Mouse (Mus musculus): Measurements from ENCODE around the gene Dusp6. TPM values are rescaled to one million over a fixed set of nuclear protein-coding genes. Genes with fewer than 3 reads are reported as not detected.

Dusp6 gene
- polyA plus RNA-seq, 1 experiment from 2014 or later = 123 TPM

DNA sequence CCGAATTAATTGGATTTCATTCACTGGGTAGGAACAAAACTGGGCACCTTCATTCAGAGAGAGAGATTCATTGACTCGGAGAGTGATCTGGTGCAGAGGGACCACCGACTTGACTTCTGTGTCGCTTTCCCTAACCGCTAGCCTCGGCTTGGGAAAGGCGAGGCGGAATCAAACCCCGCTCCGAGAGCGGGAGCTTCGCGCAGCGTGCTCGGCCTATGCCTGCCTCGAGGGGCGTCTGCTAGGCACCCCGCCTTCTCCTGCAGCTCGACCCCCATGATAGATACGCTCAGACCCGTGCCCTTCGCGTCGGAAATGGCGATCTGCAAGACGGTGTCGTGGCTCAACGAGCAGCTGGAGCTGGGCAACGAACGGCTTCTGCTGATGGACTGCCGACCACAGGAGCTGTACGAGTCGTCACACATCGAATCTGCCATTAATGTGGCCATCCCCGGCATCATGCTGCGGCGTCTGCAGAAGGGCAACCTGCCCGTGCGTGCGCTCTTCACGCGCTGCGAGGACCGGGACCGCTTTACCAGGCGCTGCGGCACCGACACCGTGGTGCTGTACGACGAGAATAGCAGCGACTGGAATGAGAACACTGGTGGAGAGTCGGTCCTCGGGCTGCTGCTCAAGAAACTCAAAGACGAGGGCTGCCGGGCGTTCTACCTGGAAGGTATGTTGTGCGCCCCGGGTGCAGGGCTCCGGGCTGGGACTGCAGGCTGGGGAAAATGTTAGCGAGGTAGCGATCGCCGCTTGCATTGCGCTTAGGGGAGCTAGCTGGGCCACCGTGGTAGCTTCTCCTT, 589 bp downstream of the Dusp6 start:
- H3K27ac ChIP-seq (replicated peaks; ENCODE audit: low read depth, low read length) = peak overlapping the region; percentile 96
- DNase-seq (ENCODE audit: low spot score) (peak; percentile 39), ATAC-seq (replicated peaks; ENCODE audit: insufficient number of reproducible peaks, low FRiP score, low TSS enrichment, low read depth) (peak; percentile 35)
- peak overlapping the region; percentile 93 for H3K9ac ChIP-seq (replicated peaks; ENCODE audit: low read length)
- 0 out of 2 replicates have a peak, but pooled peaks cover 2% of the 10 kb centered on the region for H3K4me1 ChIP-seq (ENCODE audit: control insufficient read depth, insufficient read depth, low read length)
- peak overlapping the region; percentile 86 for H3K4me2 ChIP-seq (ENCODE audit: low read depth, low read length)
- under 1% methylated on average over 66 of the region's 66 CpGs for WGBS
- H3K4me3 ChIP-seq (ENCODE audit: low read depth, low read length) = peak overlapping the region; percentile 74
- no peaks in the 10 kb centered on the region for H3K27me3 ChIP-seq (ENCODE audit: control insufficient read depth, insufficient read depth, low read length)
- H3K36me3 ChIP-seq (replicated peaks; ENCODE audit: control insufficient read depth, insufficient read depth, low read depth, low read length) = no peaks in the 10 kb centered on the region
- no peaks in the 10 kb centered on the region for H3K9me3 ChIP-seq (replicated peaks; ENCODE audit: control insufficient read depth, low read length)

DNA sequence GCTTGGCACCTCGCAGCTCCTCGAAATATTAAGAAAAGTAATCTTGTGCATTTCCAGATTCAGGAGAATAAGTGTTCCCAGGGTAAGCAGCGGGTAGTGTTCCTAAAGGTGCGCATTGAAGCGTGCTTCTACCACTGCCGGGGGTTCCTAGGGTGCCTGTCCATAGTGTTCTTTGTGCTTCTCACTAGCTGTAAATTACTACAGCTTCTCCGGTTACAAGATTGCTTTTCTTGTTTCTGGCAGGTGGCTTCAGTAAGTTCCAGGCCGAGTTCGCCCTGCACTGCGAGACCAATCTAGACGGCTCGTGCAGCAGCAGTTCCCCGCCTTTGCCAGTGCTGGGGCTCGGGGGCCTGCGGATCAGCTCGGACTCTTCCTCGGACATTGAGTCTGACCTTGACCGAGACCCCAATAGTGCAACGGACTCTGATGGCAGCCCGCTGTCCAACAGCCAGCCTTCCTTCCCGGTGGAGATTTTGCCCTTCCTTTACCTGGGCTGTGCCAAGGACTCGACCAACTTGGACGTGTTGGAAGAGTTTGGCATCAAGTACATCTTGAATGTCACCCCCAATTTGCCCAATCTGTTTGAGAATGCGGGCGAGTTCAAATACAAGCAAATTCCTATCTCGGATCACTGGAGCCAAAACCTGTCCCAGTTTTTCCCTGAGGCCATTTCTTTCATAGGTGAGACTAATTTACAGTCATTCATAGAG, 1.4 kb downstream of the Dusp6 start:
- Histone ChIP-seq H3K4me1 (ENCODE audit: control insufficient read depth, insufficient read depth, low read length) (peaks cover 5% of the 10 kb centered on the region), H3K27me3 (ENCODE audit: control insufficient read depth, insufficient read depth, low read length) (no peaks in the 10 kb centered on the region), H3K9ac (replicated peaks; ENCODE audit: low read length) (peak overlapping the region; percentile 93), H3K36me3 (replicated peaks; ENCODE audit: control insufficient read depth, insufficient read depth, low read depth, low read length) (no peaks in the 10 kb centered on the region), H3K27ac (replicated peaks; ENCODE audit: low read depth, low read length) (peak overlapping the region; percentile 96), H3K9me3 (replicated peaks; ENCODE audit: control insufficient read depth, low read length) (no peaks in the 10 kb centered on the region), H3K4me2 (ENCODE audit: low read depth, low read length) (peak overlapping the region; percentile 86), H3K4me3 (ENCODE audit: low read depth, low read length) (peak overlapping the region; percentile 74)
- peak; percentile 67 for DNase-seq (ENCODE audit: low spot score)
- 0% methylated on average over 26 of the region's 26 CpGs for WGBS
- no peak for ATAC-seq (replicated peaks; ENCODE audit: insufficient number of reproducible peaks, low FRiP score, low TSS enrichment, low read depth)

DNA sequence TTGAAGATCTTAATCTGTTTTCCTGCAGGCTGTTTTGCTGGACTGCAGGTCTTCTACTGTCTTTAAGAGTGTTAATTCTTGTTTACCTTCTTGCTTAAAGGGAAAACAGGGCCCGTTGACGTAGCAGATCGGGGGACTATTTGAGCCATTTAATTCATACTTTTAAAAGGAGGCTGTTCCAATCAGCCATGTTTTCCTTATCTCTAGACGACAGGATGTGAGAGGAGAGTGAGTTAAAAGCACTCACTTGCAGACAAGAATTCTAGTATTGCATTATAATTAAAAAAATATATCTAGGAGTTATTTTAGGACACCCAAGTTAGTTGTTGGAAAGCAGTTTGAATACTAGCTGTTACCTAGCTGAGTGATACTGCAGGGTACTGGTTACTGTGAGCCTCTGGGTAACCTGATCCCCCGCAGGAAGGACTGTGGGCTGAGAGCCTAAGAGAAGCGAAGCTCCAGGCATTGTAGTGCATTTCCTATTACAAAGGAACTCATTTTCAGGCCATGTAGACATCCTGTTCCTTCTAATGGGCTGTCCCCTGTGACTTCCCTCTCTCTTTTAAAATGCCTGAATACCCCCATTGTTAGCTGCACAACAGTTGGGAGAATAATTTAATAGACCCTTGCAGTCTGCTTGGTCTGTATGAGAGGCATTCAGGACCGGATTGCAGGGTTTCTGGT, 2.1 kb downstream of the Dusp6 start:
- DNase-seq (ENCODE audit: low spot score) = peak; percentile 81
- Histone ChIP-seq H3K4me3 (ENCODE audit: low read depth, low read length) (peak overlapping the region; percentile 74), H3K27me3 (ENCODE audit: control insufficient read depth, insufficient read depth, low read length) (no peaks in the 10 kb centered on the region), H3K9me3 (replicated peaks; ENCODE audit: control insufficient read depth, low read length) (no peaks in the 10 kb centered on the region), H3K9ac (replicated peaks; ENCODE audit: low read length) (peak overlapping the region; percentile 93), H3K4me2 (ENCODE audit: low read depth, low read length) (peak overlapping the region; percentile 86), H3K4me1 (ENCODE audit: control insufficient read depth, insufficient read depth, low read length) (peaks cover 7% of the 10 kb centered on the region), H3K27ac (replicated peaks; ENCODE audit: low read depth, low read length) (peak overlapping the region; percentile 63; the same call in 1 of the 2 replicates), H3K36me3 (replicated peaks; ENCODE audit: control insufficient read depth, insufficient read depth, low read depth, low read length) (no peaks in the 10 kb centered on the region)
- ATAC-seq (replicated peaks; ENCODE audit: insufficient number of reproducible peaks, low FRiP score, low TSS enrichment, low read depth) = no peak
- 1% methylated on average over 7 of the region's 7 CpGs for WGBS

DNA sequence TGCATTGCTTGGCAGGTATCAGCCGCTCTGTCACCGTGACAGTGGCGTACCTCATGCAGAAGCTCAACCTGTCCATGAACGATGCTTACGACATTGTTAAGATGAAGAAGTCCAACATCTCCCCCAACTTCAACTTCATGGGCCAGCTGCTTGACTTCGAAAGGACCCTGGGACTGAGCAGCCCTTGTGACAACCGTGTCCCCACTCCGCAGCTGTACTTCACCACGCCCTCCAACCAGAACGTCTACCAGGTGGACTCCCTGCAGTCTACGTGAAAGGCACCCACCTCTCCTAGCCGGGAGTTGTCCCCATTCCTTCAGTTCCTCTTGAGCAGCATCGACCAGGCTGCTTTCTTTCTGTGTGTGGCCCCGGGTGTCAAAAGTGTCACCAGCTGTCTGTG, 3.0 kb downstream of the Dusp6 start:
- Histone ChIP-seq H3K4me3 (ENCODE audit: low read depth, low read length) (peak overlapping the region; percentile 74), H3K4me1 (ENCODE audit: control insufficient read depth, insufficient read depth, low read length) (peaks cover 7% of the 10 kb centered on the region), H3K4me2 (ENCODE audit: low read depth, low read length) (peak overlapping the region; percentile 86), H3K9ac (replicated peaks; ENCODE audit: low read length) (peak overlapping the region; percentile 34), H3K36me3 (replicated peaks; ENCODE audit: control insufficient read depth, insufficient read depth, low read depth, low read length) (no peaks in the 10 kb centered on the region), H3K27ac (replicated peaks; ENCODE audit: low read depth, low read length) (peak overlapping the region; percentile 44), H3K9me3 (replicated peaks; ENCODE audit: control insufficient read depth, low read length) (no peaks in the 10 kb centered on the region), H3K27me3 (ENCODE audit: control insufficient read depth, insufficient read depth, low read length) (no peaks in the 10 kb centered on the region)
- DNase-seq (ENCODE audit: low spot score) (no peak), ATAC-seq (replicated peaks; ENCODE audit: insufficient number of reproducible peaks, low FRiP score, low TSS enrichment, low read depth) (no peak)
- 29% methylated on average over 14 of the region's 14 CpGs for WGBS

DNA sequence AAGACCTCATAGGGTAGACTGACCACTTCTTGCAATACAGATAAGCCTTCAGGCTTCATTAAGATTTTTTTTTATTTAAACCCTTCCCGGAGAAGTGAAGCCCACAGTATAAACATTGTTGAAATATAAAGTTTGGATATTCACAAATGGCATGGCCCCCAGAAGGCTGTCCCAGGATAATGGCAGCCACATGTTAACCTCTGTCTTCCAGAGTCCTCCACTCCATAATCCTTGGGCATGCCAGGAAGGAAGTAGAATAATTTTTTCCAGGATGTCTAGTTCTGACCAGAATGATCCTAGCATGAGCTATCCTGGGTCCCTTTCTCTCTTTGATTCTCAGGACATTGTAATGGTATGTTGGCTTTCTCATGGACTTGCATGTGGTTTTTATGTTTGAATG, 4.6 kb downstream of the Dusp6 start:
- 38% methylated on average over 1 of the region's 1 CpGs for WGBS
- ATAC-seq (replicated peaks; ENCODE audit: insufficient number of reproducible peaks, low FRiP score, low TSS enrichment, low read depth) (no peak), DNase-seq (ENCODE audit: low spot score) (peak; percentile 54)
- H3K4me2 ChIP-seq (ENCODE audit: low read depth, low read length) = no peak overlapping the region
- no peak overlapping the region for H3K4me3 ChIP-seq (ENCODE audit: low read depth, low read length)
- no peaks in the 10 kb centered on the region for H3K36me3 ChIP-seq (replicated peaks; ENCODE audit: control insufficient read depth, insufficient read depth, low read depth, low read length)
- no peak overlapping the region for H3K9ac ChIP-seq (replicated peaks; ENCODE audit: low read length)
- H3K9me3 ChIP-seq (replicated peaks; ENCODE audit: control insufficient read depth, low read length) = no peaks in the 10 kb centered on the region
- H3K4me1 ChIP-seq (ENCODE audit: control insufficient read depth, insufficient read depth, low read length) = peaks cover 7% of the 10 kb centered on the region
- no peak overlapping the region for H3K27ac ChIP-seq (replicated peaks; ENCODE audit: low read depth, low read length)
- H3K27me3 ChIP-seq (ENCODE audit: control insufficient read depth, insufficient read depth, low read length) = no peaks in the 10 kb centered on the region

DNA sequence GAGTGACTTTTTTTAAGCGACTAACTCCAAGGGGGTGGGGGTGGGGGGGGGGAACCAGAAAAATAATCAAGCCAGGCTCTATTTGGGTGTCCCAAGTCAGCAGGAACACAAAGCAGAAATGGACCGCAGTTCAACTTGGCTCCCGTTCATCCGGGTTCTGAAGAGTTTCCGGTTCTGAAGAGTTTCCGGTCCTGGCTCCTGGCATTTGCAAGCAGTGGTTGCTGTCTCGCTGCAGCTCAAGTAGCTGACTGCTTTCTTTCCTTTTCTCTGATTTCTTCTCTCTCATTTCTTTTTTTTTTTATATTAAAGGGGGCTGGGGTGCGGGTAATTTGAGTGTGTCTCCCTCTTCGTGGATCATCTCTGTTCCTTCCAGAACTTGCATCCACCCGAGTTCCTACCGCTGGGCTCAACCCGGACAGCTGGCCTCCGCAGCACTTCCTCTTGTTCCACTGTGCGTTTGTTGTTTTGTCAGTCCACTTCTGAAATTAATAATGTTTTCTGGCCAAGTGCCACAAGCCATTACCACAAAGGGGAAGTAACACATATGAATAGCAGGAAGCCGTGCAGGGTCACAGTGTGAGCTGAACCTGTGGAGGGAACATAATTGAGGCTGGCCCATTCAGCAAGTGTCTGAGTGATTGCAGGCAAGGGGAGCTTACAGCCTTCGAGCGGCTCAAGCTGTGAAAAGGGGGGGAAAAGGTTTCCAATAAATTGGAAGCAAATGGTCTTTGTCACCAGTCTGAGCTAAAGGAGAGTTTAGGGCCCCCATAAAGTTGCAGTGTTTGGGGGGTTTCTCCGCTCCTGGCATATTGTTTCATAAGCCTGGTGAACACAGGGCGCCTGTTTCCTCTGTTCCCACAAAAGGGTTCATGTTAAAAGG, 5.6 kb downstream of the Dusp6 start:
- Histone ChIP-seq H3K36me3 (replicated peaks; ENCODE audit: control insufficient read depth, insufficient read depth, low read depth, low read length) (no peaks in the 10 kb centered on the region), H3K9ac (replicated peaks; ENCODE audit: low read length) (peak overlapping the region; percentile 1), H3K4me3 (ENCODE audit: low read depth, low read length) (no peak overlapping the region), H3K4me2 (ENCODE audit: low read depth, low read length) (no peak overlapping the region; the same call in 1 of the 2 replicates), H3K4me1 (ENCODE audit: control insufficient read depth, insufficient read depth, low read length) (peaks cover 7% of the 10 kb centered on the region), H3K9me3 (replicated peaks; ENCODE audit: control insufficient read depth, low read length) (no peaks in the 10 kb centered on the region), H3K27me3 (ENCODE audit: control insufficient read depth, insufficient read depth, low read length) (no peaks in the 10 kb centered on the region), H3K27ac (replicated peaks; ENCODE audit: low read depth, low read length) (peak overlapping the region; percentile 70)
- ATAC-seq (replicated peaks; ENCODE audit: insufficient number of reproducible peaks, low FRiP score, low TSS enrichment, low read depth) (peak; percentile 70), DNase-seq (ENCODE audit: low spot score) (peak; percentile 71)
- 26% methylated on average over 19 of the region's 19 CpGs for WGBS

DNA sequence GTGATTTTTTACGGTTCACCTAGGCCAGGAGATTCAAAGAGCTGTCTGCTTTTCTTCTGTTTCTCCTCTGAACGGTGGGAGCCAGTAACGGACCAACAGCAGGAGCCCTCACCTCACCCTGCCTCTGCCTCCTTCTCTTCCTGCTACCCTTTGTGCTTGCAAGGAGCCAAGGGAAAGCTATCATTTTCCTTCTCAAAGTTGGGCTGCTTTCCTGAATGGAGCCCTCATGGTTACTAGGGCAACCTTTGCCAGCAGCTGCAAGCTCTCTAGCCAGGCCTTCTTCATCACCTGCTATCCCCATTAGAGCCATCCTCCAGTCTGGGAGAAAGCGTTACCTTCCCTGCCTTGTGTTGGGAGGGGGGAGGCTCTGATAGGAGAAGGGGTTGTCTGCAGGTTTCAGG, 6.3 kb downstream of the Dusp6 start:
- no peak overlapping the region for H3K4me3 ChIP-seq (ENCODE audit: low read depth, low read length)
- H3K4me1 ChIP-seq (ENCODE audit: control insufficient read depth, insufficient read depth, low read length) = peaks cover 7% of the 10 kb centered on the region
- ATAC-seq (replicated peaks; ENCODE audit: insufficient number of reproducible peaks, low FRiP score, low TSS enrichment, low read depth) (peak; percentile 30; the same call in 1 of the 2 replicates), DNase-seq (ENCODE audit: low spot score) (no peak)
- H3K36me3 ChIP-seq (replicated peaks; ENCODE audit: control insufficient read depth, insufficient read depth, low read depth, low read length) = no peaks in the 10 kb centered on the region
- peak overlapping the region; percentile 70 for H3K27ac ChIP-seq (replicated peaks; ENCODE audit: low read depth, low read length)
- no peaks in the 10 kb centered on the region for H3K9me3 ChIP-seq (replicated peaks; ENCODE audit: control insufficient read depth, low read length)
- H3K4me2 ChIP-seq (ENCODE audit: low read depth, low read length) = no peak overlapping the region
- 6% methylated on average over 4 of the region's 4 CpGs for WGBS
- peak overlapping the region; percentile 35 for H3K9ac ChIP-seq (replicated peaks; ENCODE audit: low read length)
- no peaks in the 10 kb centered on the region for H3K27me3 ChIP-seq (ENCODE audit: control insufficient read depth, insufficient read depth, low read length)
